Mouse (Mus musculus) small intestine, adult 2 months (tissue): ENCODE measurements at regions not wholly inside any gene's neighbourhood (a gene's known extent, or its start where the extent isn't known, plus 50 kb on each side); places are given as distances from the start of the nearest gene placed in this dataset.

Experiments
- H3K27ac ChIP-seq: fragments of 200-500 bp; 2 replicates; pipeline ENCODE4 v1.5.1; 2012; ENCODE audit warnings: low read depth, low read length, control low read depth, inconsistent platforms; ENCODE audit not compliant: insufficient read depth
- H3K27me3 ChIP-seq: fragments of 200-500 bp; 2 replicates; pipeline ENCODE4 v1.6.1; 2012; ENCODE audit warnings: mild to moderate bottlenecking, moderate library complexity, low read length, inconsistent platforms; ENCODE audit not compliant: control insufficient read depth, insufficient read depth
- H3K36me3 ChIP-seq: fragments of 200-500 bp; 2 replicates; pipeline ENCODE4 v1.6.1; 2012; ENCODE audit warnings: mild to moderate bottlenecking, low read length, control low read depth, inconsistent platforms; ENCODE audit not compliant: control insufficient read depth, insufficient read depth
- H3K4me1 ChIP-seq: fragments of 200-500 bp; 2 replicates; pipeline ENCODE4 v1.6.1; 2012; ENCODE audit warnings: low read length, inconsistent platforms, mixed read lengths; ENCODE audit not compliant: control insufficient read depth, insufficient read depth, insufficient read length
- H3K4me3 ChIP-seq: fragments of 200-500 bp; 2 replicates; pipeline ENCODE4 v1.5.1; 2012; ENCODE audit warnings: low read depth, mild to moderate bottlenecking, control low read depth, inconsistent platforms, low read length, moderate library complexity
- CTCF ChIP-seq: fragments of 200-500 bp; IDR thresholded peaks from 2 replicates; pipeline ENCODE4 v1.5.1; 2012; ENCODE audit warnings: low read depth, mild to moderate bottlenecking, control low read depth, inconsistent platforms, low read length, moderate library complexity, mixed read lengths; ENCODE audit not compliant: insufficient replicate concordance, insufficient read length; ENCODE audit errors: extremely low read depth
- POLR2A ChIP-seq: fragments of 200-500 bp; IDR thresholded peaks from 2 replicates; pipeline ENCODE4 v1.6.1; 2012; ENCODE audit warnings: low read depth, mild to moderate bottlenecking, control low read depth, inconsistent platforms, low read length, moderate library complexity
- WGBS: fragments of 180-500 bp; shearing (Covaris S2); methylation state at CpG from one replicate; pipeline ENCODE4 v1.1.7; 2018; 5-methylcytosine and 5-hydroxymethylcytosine counted together

GRCm38 (mm10) chr3:68758609-68759008, 68.2 kb downstream of the Il12a start:
- Histone ChIP-seq H3K36me3 (no peaks in the 10 kb centered on the region), H3K27me3 (no peaks in the 10 kb centered on the region), H3K27ac (no peak overlapping the region), H3K4me3 (no peak overlapping the region), H3K4me1 (peaks cover 3% of the 10 kb centered on the region; the same call in 1 of the 2 replicates)
- no peak for TF ChIP-seq CTCF
- no peak for TF ChIP-seq POLR2A

- no peaks in the 10 kb centered on the region for H3K36me3 ChIP-seq
- H3K4me1 ChIP-seq: peaks cover 3% of the 10 kb centered on the region; the same call in 1 of the 2 replicates
- TF ChIP-seq CTCF: no peak
- TF ChIP-seq POLR2A: no peak
- H3K4me3 ChIP-seq: no peak overlapping the region
- H3K27me3 ChIP-seq: no peaks in the 10 kb centered on the region
- 73% methylated on average over 8 of the region's 8 CpGs for WGBS
- no peak overlapping the region for H3K27ac ChIP-seq
These were observed 68.9 kb downstream of the Il12a start for GRCm38 (mm10) chr3:68759375-68759774.

GRCm38 (mm10) chr3:68760806-68761205, 70.4 kb downstream of the Il12a start:
- Histone ChIP-seq H3K27ac (no peak overlapping the region), H3K36me3 (no peaks in the 10 kb centered on the region), H3K27me3 (no peaks in the 10 kb centered on the region), H3K4me3 (no peak overlapping the region), H3K4me1 (peaks cover 3% of the 10 kb centered on the region; the same call in 1 of the 2 replicates)
- TF ChIP-seq CTCF (no peak), POLR2A (no peak)
- 87% methylated on average over 2 of the region's 2 CpGs for WGBS

- Histone ChIP-seq H3K27ac (no peak overlapping the region), H3K27me3 (no peaks in the 10 kb centered on the region), H3K36me3 (no peaks in the 10 kb centered on the region), H3K4me3 (no peak overlapping the region), H3K4me1 (peaks cover 3% of the 10 kb centered on the region; the same call in 1 of the 2 replicates)
- 33% methylated on average over 7 of the region's 7 CpGs for WGBS
- TF ChIP-seq CTCF (no peak), POLR2A (no peak)
These were observed 70.8 kb downstream of the Il12a start for GRCm38 (mm10) chr3:68761242-68761625.

- Histone ChIP-seq H3K27ac (no peak overlapping the region), H3K4me1 (peaks cover 3% of the 10 kb centered on the region; the same call in 1 of the 2 replicates), H3K27me3 (no peaks in the 10 kb centered on the region), H3K4me3 (no peak overlapping the region), H3K36me3 (no peaks in the 10 kb centered on the region)
- no peak for TF ChIP-seq POLR2A
- TF ChIP-seq CTCF: no peak
- 5% methylated on average over 11 of the region's 11 CpGs for WGBS
These were observed 71.3 kb downstream of the Il12a start for GRCm38 (mm10) chr3:68761626-68762331.

- no peaks in the 10 kb centered on the region for H3K27me3 ChIP-seq
- no peak for TF ChIP-seq POLR2A
- no peak for TF ChIP-seq CTCF
- 86% methylated on average over 8 of the region's 8 CpGs for WGBS
- H3K4me1 ChIP-seq: peaks cover 3% of the 10 kb centered on the region; the same call in 1 of the 2 replicates
- H3K27ac ChIP-seq: no peak overlapping the region
- no peaks in the 10 kb centered on the region for H3K36me3 ChIP-seq
- no peak overlapping the region for H3K4me3 ChIP-seq
These were observed 72.5 kb downstream of the Il12a start for GRCm38 (mm10) chr3:68762988-68763387.

GRCm38 (mm10) chr3:68764336-68764735, 73.9 kb downstream of the Il12a start:
- WGBS: 92% methylated on average over 4 of the region's 4 CpGs
- no peaks in the 10 kb centered on the region for H3K27me3 ChIP-seq
- no peak overlapping the region for H3K27ac ChIP-seq
- H3K4me1 ChIP-seq: peaks cover 3% of the 10 kb centered on the region; the same call in 1 of the 2 replicates
- no peak overlapping the region for H3K4me3 ChIP-seq
- no peaks in the 10 kb centered on the region for H3K36me3 ChIP-seq
- TF ChIP-seq POLR2A (no peak), CTCF (no peak)
